Mouse (Mus musculus): ENCODE results near the gene Zdhhc4. TPM values are rescaled to one million over a fixed set of nuclear protein-coding genes. Genes with fewer than 3 reads are reported as not detected.

Zdhhc4 gene
- polyA plus RNA-seq, 1 experiment = 53.3 TPM

- no peak for DNase-seq (ENCODE audit: low read depth, low spot score)
- 50% methylated on average over 14 of the region's 14 CpGs for WGBS
Measured at GRCm38 (mm10) chr5:143334418-143335088, 5.5 kb upstream of the Zdhhc4 start.

- DNase-seq (ENCODE audit: low read depth, low spot score) = peak; percentile 36
- 6% methylated on average over 5 of the region's 5 CpGs for WGBS
Measured at GRCm38 (mm10) chr5:143333872-143334271, 4.8 kb upstream of the Zdhhc4 start.

GRCm38 (mm10) chr5:143317288-143317610 lies 11.8 kb downstream of the Zdhhc4 start:
- no peak for DNase-seq (ENCODE audit: low read depth, low spot score)
- 89% methylated on average over 8 of the region's 8 CpGs for WGBS

DNA sequence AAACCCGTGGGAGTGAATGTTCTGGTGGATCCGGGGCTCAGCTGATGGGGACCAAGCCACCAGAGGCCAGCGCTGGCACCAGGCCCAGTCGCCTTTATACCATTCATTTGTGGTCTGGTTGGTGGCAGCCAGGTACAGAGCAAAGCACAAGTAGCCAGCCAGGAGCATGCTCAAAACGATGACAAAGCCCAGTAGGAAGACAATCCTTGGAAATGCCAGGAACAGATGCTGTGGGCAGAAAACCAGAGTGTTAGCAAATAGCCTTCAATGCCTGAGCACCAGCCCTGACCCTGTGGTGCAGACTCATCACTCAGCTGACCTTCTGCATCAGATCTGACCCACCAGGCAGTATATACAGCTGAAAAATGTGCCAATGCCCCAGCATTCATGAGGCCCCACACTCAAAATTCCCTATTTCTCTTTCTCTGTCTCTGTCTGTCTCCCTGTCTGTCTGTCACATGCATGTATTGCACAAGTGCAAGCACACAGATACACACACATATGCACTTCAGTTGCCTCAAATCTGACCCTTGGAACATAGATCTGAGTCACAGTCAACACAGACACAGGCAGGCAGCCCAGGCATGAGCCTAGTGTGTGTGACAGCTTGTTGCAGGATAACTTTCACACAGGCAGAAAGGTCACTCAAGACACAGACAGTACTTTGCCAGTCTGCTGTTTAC lies 12.3 kb downstream of the Zdhhc4 start:
- DNase-seq (ENCODE audit: low read depth, low spot score) = no peak
- 88% methylated on average over 5 of the region's 5 CpGs for WGBS

- 18% methylated on average over 8 of the region's 8 CpGs for WGBS
- no peak for DNase-seq (ENCODE audit: low read depth, low spot score)
Measured at GRCm38 (mm10) chr5:143315514-143315888, 13.6 kb downstream of the Zdhhc4 start.

GRCm38 (mm10) chr5:143314730-143315513 lies 14.1 kb downstream of the Zdhhc4 start, which contains the start of gene E130309D02Rik:
Gene E130309D02Rik, minus strand, starts transcription at chr5:143315360.
- DNase-seq (ENCODE audit: low read depth, low spot score) = peak; percentile 44
- WGBS = under 1% methylated on average over 101 of the region's 101 CpGs

DNA sequence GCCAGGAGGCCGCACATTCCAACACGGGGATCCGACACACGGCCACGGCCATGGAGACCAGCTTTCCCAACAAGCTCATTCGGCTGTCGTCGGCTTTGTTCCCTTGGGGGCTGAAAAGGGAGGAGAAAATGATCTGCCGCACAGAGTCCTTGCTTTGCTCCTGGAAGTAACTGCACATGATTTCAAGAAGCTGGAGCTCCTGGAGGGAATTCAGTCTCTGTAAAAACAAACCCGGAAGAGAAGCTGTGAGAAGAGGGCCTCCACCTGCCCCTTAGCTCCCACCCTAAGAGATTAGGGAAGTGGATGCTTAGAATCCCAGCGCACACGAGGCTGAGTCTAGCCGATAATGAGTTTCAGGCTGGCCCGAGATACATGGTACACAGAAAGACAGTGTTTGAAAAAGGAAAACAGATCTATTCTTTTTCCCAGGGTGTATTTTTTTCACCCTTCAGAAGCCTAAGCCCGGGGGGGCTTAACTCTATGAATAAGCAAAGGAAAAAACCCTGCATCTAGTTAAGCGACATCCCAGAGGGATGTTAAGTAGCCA lies 14.8 kb downstream of the Zdhhc4 start:
- no peak for DNase-seq (ENCODE audit: low read depth, low spot score)
- WGBS = 5% methylated on average over 16 of the region's 16 CpGs

- WGBS = 48% methylated on average over 8 of the region's 8 CpGs
- DNase-seq (ENCODE audit: low read depth, low spot score) = peak; percentile 47
Measured at GRCm38 (mm10) chr5:143311886-143312285, 17.2 kb downstream of the Zdhhc4 start.

- WGBS = 96% methylated on average over 7 of the region's 7 CpGs
- no peak for DNase-seq (ENCODE audit: low read depth, low spot score)
Measured at GRCm38 (mm10) chr5:143309916-143310315, 19.1 kb downstream of the Zdhhc4 start.

DNA sequence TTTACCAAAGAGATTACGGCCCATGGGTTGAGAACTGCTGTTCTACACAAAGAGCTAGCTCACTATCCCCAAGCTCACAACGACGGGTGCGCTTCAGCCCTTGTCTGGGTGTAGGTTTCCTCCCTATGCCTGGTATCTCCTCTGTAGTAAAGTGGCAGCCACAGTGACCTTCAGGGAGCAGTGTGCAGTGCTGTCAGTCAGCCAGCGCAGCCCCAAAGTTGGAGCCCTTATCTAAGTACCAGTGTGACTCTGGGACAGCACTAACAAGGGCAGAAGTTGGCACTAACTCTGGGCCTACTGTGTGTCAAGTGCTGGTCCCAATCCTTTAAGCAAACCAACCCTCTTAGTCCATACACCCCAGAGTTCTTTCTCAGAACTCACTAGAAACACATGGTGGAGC lies 20.2 kb downstream of the Zdhhc4 start:
- no peak for DNase-seq (ENCODE audit: low read depth, low spot score)
- WGBS = 87% methylated on average over 5 of the region's 5 CpGs

- WGBS = 91% methylated on average over 7 of the region's 7 CpGs
- no peak for DNase-seq (ENCODE audit: low read depth, low spot score)
Measured at GRCm38 (mm10) chr5:143304251-143304650, 24.8 kb downstream of the Zdhhc4 start.

- WGBS = 75% methylated on average over 8 of the region's 8 CpGs
Measured at GRCm38 (mm10) chr5:143301296-143301695, 27.8 kb downstream of the Zdhhc4 start.

DNA sequence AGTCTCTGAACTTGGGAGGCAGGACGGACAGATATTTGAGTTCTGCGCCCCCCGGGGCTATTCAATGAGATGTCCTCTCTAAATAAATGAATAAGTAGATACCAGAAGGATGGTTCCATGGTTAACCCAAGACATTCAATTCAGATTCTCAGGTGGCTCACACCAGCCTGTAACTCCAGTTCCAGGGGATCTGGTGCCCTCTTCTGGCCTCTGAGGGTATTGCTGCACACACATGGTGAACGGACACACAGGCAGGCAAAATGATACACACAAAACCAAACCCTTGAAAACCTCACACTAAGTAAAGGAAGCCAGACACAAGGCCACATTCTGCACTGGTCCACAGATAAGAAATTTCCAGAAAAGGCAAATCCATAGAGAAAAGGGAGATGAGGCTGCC lies 29.4 kb downstream of the Zdhhc4 start:
- WGBS = 91% methylated on average over 4 of the region's 4 CpGs
- DNase-seq (ENCODE audit: low read depth, low spot score) = no peak

More at GRCm38 (mm10) chr5:143301296-143301695, 27.8 kb downstream of the Zdhhc4 start:
- DNase-seq (ENCODE audit: low read depth, low spot score) = no peak

DNA sequence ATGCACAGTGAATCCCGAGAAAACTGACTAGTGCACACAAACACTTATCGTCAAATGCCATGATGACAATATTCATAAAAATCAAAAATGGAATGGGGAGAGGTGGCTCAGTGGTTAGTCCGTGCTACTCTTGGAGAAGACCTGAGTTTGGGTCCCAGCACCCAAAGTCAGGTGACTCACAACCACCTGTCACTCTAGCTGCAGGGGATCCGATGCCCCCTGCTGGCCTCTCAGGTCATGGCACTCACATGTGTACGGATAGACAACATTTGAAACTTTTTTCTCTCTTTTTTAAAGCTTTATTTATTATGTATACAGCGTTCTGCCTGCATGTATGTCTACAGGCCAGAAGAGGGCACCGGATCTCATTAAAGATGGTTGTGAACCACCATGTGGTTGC lies 30.7 kb downstream of the Zdhhc4 start:
- 94% methylated on average over 7 of the region's 7 CpGs for WGBS
- no peak for DNase-seq (ENCODE audit: low read depth, low spot score)

- 82% methylated on average over 9 of the region's 9 CpGs for WGBS
Measured at GRCm38 (mm10) chr5:143297986-143298385, 31.1 kb downstream of the Zdhhc4 start.

GRCm38 (mm10) chr5:143295330-143295729 lies 33.7 kb downstream of the Zdhhc4 start:
- no peak for DNase-seq (ENCODE audit: low read depth, low spot score)
- WGBS = 75% methylated on average over 2 of the region's 2 CpGs

More at GRCm38 (mm10) chr5:143297986-143298385, 31.1 kb downstream of the Zdhhc4 start:
- DNase-seq (ENCODE audit: low read depth, low spot score) = no peak

- WGBS = 87% methylated on average over 3 of the region's 3 CpGs
Measured at GRCm38 (mm10) chr5:143294862-143295261, 34.2 kb downstream of the Zdhhc4 start.

DNA sequence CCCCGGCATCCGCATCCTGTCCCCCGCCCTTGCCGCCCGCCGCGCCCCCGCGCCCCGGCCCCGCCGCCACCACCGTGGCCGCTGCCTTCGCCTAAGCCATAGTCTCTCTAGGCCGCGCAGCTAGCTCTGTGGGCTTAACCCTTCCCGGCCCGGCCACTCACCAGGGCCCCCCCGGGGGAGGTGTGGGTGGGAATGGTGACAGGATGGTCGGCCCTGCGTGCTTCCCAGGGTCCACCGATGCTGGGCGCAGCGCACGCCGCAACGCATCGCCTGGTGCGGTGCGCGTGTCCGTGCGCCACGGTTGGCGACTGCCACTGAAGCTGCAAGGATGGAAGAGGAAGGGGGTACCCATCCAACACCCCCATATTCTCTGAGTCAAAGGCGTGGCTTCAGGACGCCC lies 35.7 kb downstream of the Zdhhc4 start, which contains the start of gene Zfp853:
TSS of gene Zfp853 (minus strand) at position 220 of the 400 bp plus-strand sequence.
- no peak for DNase-seq (ENCODE audit: low read depth, low spot score)
- WGBS = 13% methylated on average over 32 of the region's 38 CpGs

More at GRCm38 (mm10) chr5:143294862-143295261, 34.2 kb downstream of the Zdhhc4 start:
- no peak for DNase-seq (ENCODE audit: low read depth, low spot score)

- WGBS = 2% methylated on average over 19 of the region's 19 CpGs
Measured at GRCm38 (mm10) chr5:143292879-143293278, 36.2 kb downstream of the Zdhhc4 start.

GRCm38 (mm10) chr5:143289299-143289698 lies 39.8 kb downstream of the Zdhhc4 start:
- no peak for DNase-seq (ENCODE audit: low read depth, low spot score)
- WGBS = 78% methylated on average over 9 of the region's 9 CpGs

More at GRCm38 (mm10) chr5:143292879-143293278, 36.2 kb downstream of the Zdhhc4 start:
- DNase-seq (ENCODE audit: low read depth, low spot score) = no peak
